Mouse (Mus musculus) gastrocnemius, adult 18-20 months (tissue): ENCODE data around the gene Inpp5a. TPM values are rescaled to one million over a fixed set of nuclear protein-coding genes. Genes with fewer than 3 reads are reported as not detected.
A peak's percentile ranks its signal among the peaks of the same experiment; 100 is the strongest.
"Not testable (repeated sequence)": the region's sequence is repeated elsewhere in the genome, so short reads cannot be mapped to it uniquely, and the experiment has no call there.

ENCODE experiments used
- DNase-seq: peaks from one replicate; pipeline ENCODE4 v3.0.0; 2021; ENCODE audit warnings: low spot score
- total RNA-seq, 2 experiments: library from RNA; stranded (reverse); gene quantifications; 2 replicates each; pipeline ENCODE4 v1.2.3; 2021

Inpp5a gene
- total RNA-seq, 2 experiments from 2014 or later = 77.1 to 92.8 TPM

DNA sequence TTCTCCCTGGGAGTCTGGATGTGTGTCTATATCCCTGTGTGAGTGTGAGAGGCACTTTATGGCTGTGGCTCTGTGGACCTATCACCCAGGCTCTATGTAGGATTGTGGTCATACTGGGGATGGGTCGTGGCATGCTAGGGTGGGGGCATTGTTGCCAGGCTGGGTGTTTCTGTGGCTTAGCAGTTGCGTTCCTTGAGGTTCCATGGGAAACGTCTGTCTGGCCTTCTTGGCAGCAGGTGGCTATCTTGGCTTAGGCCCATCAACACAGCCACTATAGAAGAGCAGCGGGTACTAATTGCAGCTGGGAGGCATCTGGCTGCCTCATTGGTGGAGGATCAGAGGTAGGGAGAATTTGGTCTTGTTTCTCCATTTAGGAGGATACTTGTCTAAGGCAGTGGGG is 10.7 kb downstream of the Inpp5a start:
- no peak for DNase-seq

DNA sequence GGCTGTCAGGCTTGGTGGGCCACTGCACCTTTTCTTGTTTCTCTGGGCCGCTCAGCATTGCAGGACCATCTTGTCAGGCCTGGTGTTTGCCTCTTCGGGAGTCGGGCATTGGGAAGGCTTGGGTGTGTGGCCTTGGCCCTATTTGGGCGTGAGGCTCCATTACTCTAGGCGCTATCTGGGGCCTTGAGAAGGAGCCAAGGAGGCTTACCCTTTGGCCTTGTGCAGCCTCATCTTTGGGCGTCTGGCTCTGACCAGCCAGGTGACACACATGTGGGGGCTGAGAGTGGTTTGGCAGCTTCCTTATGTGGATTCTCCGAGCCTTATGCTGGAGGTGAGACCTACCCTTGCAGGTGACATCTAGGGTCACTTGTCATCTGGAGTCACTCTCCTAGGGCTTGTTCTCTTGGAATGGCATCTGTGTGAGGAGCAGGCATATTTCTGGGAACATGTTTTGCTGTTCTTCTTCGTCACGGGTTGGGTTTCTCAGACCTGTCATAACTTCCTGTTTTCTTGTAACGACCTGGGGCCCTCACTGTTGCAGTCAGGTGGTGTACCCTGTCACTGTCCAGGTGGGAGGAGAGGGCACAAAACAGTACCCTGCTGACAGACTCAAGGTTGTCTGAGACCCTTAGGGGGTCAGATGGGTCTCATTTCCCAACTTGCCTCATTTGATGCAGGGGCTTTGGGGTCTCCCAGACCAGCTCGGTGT is 11.2 kb downstream of the Inpp5a start:
- no peak for DNase-seq

DNA sequence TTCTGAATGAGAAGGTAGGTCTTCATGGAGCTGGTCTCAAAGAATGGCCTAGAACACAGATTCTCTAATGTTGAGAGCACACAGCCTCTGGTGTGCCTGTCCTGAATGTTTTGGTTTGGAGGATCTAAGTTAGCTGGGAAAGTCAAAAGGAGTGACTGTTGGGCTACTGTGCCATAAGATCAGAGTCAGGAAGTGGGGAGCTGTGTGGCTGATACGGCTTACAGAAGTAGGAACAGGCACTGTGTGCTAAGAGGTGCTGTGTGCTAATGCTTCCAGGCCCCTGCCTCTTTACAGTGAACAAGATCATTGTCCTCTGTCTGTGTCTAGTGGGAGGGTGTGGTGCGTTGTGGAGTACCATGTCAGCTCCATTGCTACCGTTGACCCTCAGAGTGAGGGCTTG is 12.0 kb downstream of the Inpp5a start:
- DNase-seq = no peak

DNA sequence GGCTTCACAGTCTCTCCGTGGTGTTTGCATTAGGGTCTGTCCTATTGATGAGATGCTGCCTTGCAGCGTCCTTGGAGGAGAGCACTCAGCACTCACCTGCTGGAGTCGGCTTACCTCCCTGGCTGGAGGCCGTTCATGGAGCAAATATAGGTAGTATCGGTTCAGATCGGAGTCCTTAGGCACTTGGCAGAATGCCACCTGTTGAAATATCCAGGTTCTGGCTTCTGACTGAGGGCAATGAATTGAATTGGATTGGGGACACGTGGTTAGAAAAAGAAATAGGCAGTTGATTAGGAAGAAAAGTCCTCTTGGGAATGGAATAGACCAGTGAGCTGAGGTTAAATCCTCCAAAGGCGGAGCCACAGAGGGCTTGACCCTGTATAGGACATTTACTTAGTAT is 12.9 kb downstream of the Inpp5a start:
- no peak for DNase-seq

DNA sequence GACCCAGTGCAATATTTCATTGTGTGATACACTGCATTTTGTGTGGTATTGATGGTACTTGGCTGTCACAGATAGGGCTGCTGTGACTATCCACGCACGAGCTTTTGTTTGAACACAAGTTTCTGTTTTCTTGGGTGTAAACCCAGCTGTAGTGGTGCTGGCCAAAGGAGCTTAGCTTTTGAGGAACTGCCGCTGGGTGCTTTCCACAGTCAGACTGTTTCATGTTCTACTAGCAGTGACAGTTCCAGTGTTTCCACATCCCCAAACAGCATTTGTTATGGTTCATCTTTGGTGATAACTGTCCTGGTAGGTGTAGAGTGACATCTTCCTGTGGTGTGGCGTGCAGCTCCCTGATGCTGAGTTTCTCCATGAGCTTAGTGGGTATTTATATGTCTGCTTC is 13.8 kb downstream of the Inpp5a start:
- DNase-seq = no peak

DNA sequence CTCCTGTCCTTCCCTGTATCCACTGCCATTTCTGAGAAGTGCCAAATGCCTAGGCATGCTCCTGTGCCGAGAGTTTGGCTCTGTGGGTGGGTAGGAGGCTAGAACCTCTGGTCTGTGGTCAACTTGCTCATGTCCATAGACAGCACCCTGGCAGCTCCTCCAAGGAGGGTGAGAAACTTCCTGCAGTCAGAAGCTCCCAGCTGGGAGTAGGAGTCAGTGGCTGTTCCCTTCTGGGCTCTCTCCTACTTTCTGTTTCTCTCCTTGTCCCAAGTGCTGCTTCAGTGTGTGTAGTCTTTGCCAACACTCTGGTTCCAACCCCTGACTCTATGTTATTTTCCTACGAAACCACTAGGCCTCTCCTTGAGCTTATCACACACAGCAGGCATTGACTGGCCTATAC is 17.7 kb downstream of the Inpp5a start:
- no peak for DNase-seq

DNA sequence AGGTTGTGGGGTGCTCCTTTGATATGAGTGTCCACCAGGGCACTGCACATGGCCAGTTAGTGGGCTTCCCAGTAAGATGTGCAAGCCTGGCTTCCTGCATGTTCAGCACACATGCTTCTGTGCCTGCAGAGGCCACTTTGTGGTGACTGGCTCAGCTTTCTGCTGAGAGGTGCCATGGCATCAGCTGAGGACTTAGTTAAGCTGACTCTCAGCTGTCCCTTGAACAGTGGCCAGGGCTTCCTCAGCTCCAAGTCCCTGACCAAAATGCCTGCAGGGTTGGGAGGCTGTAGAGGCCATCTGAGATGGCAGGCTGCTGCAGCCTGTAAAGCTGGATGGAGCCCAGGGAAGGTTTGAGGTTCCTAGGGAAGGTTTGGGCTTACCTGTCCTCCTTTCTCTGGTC is 19.1 kb downstream of the Inpp5a start:
- peak; percentile 61 for DNase-seq

DNA sequence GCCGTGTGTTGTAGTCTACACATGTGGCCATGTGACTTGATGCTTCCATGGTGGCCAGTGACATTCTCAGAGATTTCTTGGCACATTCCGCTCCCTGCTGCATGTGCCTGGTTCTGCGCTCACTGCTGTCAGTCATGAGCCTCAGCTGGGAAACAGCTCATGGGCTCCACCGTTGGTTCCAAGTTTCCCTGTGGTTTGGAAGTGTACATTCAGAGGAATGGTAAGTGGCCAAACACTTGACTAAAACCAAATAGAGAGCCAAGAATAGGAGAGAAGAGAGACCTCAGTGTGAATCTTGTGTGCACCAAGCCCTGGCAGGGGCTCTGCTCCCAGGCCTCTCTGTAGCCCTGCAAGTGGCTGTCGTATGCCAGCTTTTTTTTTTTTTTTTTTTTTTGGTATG is 21.0 kb downstream of the Inpp5a start:
- no peak for DNase-seq

DNA sequence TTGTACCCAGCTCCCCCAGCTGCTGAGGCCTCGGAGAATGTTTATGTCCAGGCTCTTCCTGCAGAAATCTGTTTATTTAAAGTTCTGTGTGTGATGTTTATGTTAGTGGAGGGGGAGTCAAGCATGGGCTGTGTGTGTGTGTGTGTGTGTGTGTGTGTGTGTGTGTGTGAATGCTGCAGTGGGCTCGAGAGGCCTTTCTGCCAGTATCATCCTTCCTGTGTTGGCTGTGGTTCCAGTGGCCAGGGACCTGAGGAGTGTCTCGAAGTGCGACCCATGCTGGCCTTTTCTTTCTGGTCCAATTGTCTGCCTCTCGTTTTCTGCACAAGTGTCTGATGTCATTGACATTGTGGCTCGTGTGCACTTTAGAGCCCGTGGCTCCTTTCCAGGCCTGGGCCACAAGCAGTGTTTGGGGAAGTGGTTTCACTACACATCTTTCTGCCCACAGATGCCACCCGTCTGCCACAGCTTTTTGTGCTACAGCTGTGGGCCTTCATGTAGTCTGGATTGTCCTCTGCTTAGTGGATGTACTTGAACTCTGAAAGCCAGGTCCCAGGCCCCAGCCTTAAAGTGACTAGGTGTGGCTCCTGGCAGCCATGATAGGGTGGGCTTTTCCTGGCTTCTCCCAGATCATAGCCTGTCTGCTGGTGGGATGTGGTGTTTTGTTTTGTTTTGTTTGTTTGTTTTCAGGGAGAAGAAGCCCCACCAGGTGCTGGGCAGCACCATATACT is 23.5 kb downstream of the Inpp5a start:
- DNase-seq = no peak

DNA sequence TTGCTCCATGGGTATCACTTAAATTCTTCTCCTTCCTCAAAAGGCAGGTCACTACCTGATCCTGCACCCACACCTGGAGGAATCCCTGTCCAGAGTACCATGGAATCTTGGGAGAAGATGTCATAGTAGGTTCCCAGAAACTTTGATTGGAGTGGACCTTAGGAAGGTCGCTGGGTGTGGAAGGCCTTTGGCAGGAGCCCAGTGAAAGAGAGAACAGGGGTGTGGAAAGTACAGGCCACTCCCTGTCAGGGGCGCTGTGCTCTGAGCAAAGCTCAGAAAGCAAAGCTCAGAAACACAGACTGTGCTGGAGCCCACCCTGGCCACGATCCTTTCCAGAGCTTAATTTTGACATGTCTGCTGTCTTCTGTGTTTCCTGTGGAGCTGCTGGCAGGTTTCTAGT is 24.5 kb downstream of the Inpp5a start:
- DNase-seq = no peak

DNA sequence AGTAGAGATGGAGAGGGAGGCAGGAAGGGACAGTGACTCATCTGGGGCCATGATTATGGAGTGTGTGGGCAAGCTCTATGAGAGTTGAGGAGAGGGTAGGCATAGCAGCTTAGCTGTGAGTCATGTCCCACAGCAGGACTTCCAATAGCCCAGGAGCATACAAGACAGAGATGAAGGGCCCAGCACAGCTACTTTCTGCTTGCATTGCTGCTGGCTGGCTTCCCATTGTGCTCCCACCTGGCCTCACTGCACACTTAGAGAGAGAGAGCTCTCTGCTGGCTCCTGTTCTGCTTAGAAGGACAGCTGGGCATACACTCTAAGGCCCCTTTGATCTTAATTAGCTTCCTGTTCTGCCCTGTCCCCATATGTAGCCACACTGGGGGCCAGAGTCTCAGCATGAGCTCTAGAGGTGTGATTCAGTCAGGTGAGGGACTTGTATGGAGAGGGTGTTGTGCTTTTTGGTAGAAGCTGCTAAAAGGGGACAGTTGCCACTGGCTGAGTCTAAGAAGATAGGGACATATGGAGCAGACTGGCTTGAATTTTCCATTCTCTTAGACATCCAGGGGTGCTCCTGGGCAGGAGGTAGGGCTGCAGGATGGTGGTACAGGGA is 26.8 kb downstream of the Inpp5a start:
- DNase-seq = no peak

DNA sequence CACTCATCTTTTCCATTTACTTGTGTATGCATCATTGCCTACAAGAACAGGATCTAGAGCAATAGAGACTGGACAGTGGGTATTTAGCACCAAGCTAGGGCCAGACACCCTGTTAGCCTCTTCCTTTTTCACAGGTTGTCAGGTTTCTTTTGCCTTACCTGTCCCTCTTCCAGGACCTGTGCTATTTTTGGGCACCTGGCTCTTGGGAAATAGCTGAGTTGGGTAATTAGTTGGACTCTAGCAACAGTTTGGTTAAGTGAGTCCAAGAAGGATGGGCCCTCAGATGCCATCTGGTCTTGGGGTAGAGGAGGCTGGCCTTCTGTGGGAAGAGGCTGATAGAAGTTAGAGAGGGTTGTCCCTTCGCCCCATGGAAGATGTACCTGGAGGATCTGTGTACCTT is 29.5 kb downstream of the Inpp5a start:
- DNase-seq = no peak

DNA sequence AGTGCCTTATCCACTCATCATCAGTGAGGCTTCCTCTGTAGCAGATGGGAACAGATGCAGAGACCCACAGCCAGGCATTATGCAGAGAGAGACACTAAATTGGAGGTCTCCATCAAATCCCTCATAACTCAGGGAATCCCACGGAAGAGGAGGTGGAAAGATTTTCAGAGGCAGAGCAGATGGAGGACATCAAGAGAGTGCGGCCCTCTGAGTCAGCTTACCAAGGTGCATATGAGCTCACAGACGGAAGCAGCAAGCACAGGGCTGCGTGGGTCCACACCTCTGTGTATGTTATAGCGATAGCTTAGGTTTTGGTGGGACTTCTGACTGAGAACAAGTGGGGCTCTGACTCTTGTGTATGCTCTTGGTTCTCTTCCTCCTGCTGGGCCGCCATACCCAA is 33.9 kb downstream of the Inpp5a start:
- no peak for DNase-seq

DNA sequence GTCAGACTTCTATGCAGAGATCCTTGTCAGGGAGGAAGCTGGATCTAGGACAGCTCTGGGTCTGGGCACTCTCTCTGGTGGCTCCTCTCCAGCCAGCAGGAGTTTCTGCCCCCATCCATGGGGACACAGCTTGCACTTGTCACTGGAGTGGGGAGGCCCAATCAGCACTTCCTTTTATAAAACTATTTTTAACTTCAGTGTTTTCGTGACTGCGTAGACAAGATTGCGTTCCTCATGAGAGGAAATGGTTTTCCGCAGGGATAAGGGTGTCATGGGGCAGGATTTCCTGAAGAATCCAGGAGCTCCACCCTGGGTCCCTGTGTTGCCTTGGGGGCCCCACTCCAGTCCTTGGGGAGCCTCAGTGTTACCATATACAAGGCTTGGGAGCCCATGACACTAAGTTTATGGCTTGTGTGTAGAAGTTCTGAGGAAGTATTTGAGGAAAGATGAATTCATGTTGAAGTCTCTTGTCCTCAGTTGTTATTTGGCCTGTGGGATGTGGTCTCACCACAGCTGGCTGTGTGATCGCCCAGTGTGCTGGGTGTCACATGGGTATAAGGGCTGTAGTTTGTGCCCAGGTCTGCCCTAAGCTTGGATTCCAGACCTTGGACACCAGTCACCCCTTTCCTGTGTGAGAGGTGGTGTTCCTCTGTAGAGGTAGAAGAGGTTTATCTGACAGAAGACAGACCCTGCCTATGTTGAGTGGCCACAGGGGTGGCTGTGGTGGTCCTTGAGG is 45.4 kb downstream of the Inpp5a start:
- DNase-seq = no peak

DNA sequence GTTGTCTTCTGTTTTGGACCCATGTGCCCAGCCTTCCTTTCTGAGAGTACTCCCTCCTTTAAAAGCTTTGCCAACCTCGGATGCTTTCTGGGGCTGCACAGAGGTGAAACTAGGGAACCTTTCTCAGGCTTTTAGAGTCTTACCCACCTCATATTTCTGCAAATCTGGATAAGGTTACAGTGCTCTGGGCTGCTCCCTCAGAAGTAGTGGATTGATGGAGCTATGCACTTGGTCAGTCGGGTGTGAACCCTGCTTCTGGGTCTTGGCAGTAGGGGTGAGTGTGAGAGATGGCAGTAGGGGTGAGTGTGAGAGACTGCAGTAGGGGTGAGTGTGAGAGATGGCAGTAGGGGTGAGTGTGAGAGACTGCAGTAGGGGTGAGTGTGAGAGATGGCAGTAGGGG is 46.0 kb downstream of the Inpp5a start:
- not testable (repeated sequence) for DNase-seq

DNA sequence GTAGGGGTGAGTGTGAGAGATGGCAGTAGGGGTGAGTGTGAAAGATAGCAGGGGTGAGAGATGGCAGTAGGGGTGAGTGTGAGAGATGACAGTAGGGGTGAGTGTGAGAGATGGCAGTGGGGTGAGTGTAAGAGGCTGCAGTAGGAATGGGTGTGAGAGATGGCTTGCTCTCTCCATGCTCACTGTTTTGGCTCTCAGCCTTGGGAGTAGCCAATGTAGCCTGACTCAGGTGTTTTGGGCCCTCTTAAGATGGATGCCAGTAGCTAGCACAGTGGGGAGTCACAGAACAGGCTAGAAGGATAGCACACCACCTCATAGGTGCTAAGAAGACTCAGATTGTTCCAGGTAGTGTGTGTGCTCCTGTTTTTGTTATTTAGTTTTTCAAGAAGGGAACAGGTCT is 46.8 kb downstream of the Inpp5a start:
- DNase-seq = no peak

DNA sequence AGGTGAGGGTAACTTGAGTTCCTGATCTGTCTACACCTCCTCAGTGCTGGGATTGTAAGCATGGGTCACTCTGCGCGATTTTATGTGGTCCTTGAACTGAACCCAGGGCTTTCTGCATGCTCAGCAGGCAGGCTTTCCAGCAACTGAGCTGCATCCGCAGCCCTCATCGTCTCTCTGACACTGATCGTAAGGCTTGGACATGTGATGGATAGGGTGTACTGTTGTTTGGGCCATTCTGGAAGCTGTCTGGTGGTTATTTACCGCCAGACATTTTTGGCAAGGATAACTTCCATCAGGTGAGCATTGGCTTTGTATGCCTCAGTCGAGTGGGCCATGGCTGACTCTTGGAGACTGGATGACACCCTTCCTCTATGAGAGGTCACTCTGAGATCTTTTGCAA is 48.0 kb downstream of the Inpp5a start:
- no peak for DNase-seq

DNA sequence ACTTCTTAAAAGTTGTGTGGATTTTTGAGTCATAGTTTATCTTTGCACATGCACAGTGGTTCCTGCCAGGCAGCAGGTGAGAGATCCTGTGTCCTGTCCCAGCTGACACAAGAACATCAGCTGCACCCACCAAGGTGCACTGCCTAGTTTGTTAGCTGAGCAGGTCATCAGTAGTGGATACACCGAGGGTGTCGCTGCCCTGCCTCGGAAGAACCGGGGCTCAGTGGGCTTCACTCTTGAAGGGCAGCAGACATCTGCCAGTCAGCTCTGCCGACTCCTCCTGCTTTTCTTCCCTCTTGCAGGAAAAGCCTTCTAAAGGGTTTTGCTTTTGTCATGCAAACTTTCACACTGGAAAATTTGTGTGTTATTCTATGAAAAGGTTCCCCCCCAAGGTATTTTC is 48.6 kb downstream of the Inpp5a start:
- DNase-seq = no peak

DNA sequence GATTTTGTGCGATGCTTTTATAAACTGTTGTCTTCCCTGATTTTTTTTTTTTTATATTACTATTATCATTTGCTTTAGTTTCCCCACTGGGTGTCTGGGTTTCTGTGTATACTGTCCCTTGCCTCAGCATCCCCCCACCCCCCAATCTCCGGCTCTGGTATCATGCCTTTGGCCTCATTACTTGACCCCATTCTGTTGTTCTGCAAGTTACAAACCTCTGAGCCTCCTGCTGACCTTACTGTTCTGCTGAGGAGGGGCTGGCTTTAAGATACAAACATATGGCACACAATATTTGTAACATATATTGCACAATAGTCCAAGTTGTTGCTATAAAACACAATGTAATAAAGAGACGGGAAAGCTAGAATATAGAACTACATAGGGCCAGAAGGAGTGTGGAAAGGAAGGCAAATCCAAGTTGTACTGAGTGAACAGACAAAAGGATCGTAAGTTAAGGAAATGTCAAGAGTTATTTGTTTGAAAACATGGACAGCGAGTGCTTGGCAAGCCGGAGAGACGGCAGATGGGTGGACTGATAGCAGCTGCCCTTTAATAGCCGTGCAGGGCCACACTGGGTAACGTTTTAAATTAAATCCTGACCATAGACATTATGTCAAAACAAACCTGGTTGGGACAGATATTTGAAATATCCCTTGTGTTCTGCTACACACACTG is 49.2 kb downstream of the Inpp5a start:
- DNase-seq = no peak

DNA sequence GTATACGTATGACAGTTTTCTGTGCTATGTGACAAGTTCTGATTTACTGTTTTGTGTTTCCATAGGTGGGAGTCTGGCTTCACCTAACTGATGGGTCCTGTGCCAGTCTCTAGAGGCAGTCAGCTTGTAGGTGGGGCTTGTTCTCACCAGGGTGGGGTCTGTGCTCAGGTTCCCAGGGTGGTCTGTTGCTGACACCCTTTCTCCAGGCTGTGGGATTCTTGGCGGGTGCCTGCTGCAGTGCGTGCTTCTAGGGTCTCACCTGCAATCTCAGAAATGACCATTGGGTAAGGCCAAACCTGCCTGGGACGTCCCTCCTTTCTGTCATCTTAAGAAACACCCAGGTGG is 49.7 kb downstream of the Inpp5a start:
- no peak for DNase-seq

DNA sequence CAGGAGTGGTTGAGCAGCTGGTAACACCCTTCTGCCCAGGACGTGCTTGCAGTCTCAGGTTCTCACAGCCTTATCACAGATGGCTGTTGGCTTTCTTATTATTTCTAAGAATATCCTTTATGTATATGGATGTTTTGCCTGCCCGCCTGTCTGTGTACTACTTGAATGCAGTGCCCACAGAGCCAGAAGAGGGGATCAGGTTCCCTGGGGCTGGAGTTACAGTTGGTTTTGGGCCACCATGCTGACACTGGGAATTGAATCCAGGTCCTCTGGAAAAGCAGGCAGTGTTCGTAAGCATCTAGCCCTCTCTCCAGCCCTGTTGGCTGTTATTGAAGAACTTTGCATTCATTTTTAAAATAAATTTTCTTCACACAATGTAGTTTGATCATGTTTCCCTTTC is 50.1 kb downstream of the Inpp5a start:
- peak; percentile 56 for DNase-seq
